Mouse (Mus musculus) stomach, embryonic 16.5 days (tissue): ENCODE results near the gene Ptprj. TPM values are rescaled to one million over a fixed set of nuclear protein-coding genes. Genes with fewer than 3 reads are reported as not detected.
A peak's percentile ranks its signal among the peaks of the same experiment; 100 is the strongest.

Experiments used
- ATAC-seq: fragments of 200-750 bp; cut with Nextera tagmentation; 2 replicates; pipeline ENCODE4 v1.8.0; 2017; ENCODE audit warnings: moderate number of reproducible peaks, moderate TSS enrichment; ENCODE audit not compliant: insufficient read depth, low FRiP score
- H3K27ac ChIP-seq: fragments of 300-500 bp; sonication (generic); 2 replicates; pipeline ENCODE4 v1.5.1; 2014; ENCODE audit warnings: low read length
- H3K27me3 ChIP-seq: fragments of 300-500 bp; sonication (generic); 2 replicates; pipeline ENCODE4 v1.6.1; 2014; ENCODE audit warnings: low read length, control low read depth, mixed read lengths; ENCODE audit not compliant: control insufficient read depth, insufficient read depth
- H3K36me3 ChIP-seq: fragments of 300-500 bp; sonication (generic); 2 replicates; pipeline ENCODE4 v1.6.1; 2014; ENCODE audit warnings: low read length; ENCODE audit not compliant: control insufficient read depth, insufficient read depth
- H3K4me1 ChIP-seq: fragments of 300-500 bp; sonication (generic); 2 replicates; pipeline ENCODE4 v1.6.1; 2014; ENCODE audit warnings: low read length, control low read depth, mixed read lengths; ENCODE audit not compliant: control insufficient read depth, insufficient read depth
- H3K4me2 ChIP-seq: fragments of 300-500 bp; sonication (generic); 2 replicates; pipeline ENCODE4 v1.6.1; 2014; ENCODE audit warnings: low read depth, low read length, mixed read lengths
- H3K4me3 ChIP-seq: fragments of 300-500 bp; sonication (generic); replicated peaks from 2 replicates; pipeline ENCODE4 v1.5.1; 2014; ENCODE audit warnings: mild to moderate bottlenecking, low read length
- H3K9ac ChIP-seq: fragments of 300-500 bp; sonication (generic); 2 replicates; pipeline ENCODE4 v1.6.1; 2014; ENCODE audit warnings: low read length
- H3K9me3 ChIP-seq: fragments of 300-500 bp; sonication (generic); replicated peaks from 2 replicates; pipeline ENCODE4 v1.6.1; 2016; ENCODE audit warnings: low read length, control low read depth; ENCODE audit not compliant: control insufficient read depth
- WGBS: fragments of 180-500 bp; shearing (Covaris S2); extraction: QIAGEN DNeasy Blood & Tissue Kit; methylation state at CpG from one replicate; pipeline ENCODE4 v1.1.7; 2014; 5-methylcytosine and 5-hydroxymethylcytosine counted together
- polyA plus RNA-seq: library from polyadenylated mRNA; unstranded; fragments of >200 nt; fragmentation: Nextera tagmentation; extraction: Ambion mirVana; gene quantifications from 2 replicates; pipeline ENCODE4 v1.2.1, GENCODE M21; 2015

Ptprj gene
- polyA plus RNA-seq, 1 experiment from 2014 or later, result 5.0 TPM

DNA sequence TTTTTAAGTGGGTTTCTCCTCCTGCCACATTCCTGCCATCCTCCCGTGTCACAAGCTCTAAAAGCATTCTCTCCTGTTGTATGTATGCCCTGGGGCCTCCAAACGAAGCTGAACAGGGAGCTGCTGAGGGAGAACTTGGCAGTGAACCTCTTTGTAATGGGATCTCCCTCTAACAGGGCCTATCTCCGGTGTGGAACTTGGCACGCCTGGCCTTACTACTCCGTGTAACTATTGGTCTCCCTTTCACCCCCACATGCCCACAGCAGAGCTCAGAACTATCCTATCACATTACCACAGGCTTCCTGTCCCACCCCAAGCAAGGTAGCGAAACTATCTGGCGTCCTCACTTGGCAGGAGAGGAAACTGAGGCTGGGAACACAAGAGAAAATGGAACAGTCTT is 14.4 kb downstream of the Ptprj start:
- H3K36me3 ChIP-seq, result no peaks in the 10 kb centered on the region
- no peak overlapping the region for H3K4me2 ChIP-seq
- WGBS, result 59% methylated on average over 7 of the region's 7 CpGs
- no peak overlapping the region for H3K9ac ChIP-seq
- no peak overlapping the region for H3K4me3 ChIP-seq
- no peak for ATAC-seq
- H3K4me1 ChIP-seq, result peaks cover 8% of the 10 kb centered on the region; the same call in 1 of the 2 replicates
- H3K27me3 ChIP-seq, result no peaks in the 10 kb centered on the region
- H3K27ac ChIP-seq, result no peak overlapping the region
- H3K9me3 ChIP-seq, result no peaks in the 10 kb centered on the region

DNA sequence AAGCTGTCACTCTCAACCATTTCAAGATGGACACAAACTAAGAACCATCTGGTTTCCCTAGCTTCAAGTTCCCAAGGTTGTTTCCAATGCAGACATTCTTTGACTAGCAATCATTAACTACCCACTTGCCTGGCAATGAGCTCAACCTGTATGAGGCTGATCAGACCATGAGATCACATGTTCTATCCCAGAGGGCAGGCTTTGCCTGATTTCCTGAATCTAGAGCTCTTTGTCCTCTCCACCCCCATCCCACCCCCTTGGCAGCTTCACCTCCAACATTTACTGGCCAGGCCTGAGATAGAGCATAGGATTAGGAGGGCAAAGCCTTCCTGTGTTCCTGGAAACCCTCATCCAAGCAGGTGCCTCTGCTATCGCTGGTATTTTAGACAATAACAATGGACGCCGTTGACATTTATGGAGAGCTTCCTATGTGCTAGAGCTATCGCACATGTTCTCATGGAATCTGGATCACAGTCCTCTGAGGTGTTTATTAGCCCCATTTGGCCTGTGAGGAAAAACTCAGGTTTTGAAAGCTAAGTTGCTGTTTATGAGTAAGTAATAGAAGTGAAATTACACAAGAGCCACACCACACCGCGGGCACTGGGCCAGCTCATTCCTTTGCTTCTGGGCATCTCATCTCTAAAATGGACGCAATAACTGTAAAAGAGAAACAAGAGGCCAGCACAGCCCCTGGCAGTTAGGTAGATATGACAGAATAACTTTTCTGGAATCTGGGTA is 15.1 kb downstream of the Ptprj start:
- H3K4me3 ChIP-seq, result no peak overlapping the region
- peaks cover 11% of the 10 kb centered on the region; the same call in 1 of the 2 replicates for H3K4me1 ChIP-seq
- no peak overlapping the region for H3K9ac ChIP-seq
- H3K9me3 ChIP-seq, result no peaks in the 10 kb centered on the region
- peak overlapping the region; percentile 11; the same call in 1 of the 2 replicates for H3K27ac ChIP-seq
- H3K4me2 ChIP-seq, result no peak overlapping the region
- 79% methylated on average over 7 of the region's 7 CpGs for WGBS
- H3K36me3 ChIP-seq, result no peaks in the 10 kb centered on the region
- no peaks in the 10 kb centered on the region for H3K27me3 ChIP-seq
- 0 out of 2 replicates have a peak, but pooled peaks have one; percentile 61 for ATAC-seq

DNA sequence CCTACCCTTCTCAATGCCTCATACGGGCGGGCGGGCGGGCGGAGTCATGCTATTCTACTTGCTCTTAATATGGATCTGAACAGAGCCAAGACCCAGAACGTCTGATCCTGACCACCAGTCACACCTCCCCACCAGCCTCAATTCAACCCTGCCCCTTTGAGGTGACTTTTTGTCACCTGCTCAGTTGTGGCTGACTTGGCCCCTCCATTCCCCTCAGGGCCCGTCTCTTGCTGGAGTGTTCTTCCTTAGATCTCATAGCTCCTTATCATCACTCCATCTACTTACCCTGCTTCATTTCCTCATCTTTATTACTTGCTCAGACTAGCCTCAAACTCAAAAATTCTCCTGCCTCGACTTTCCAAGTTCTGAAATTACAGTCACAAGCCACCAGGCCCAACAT is 15.9 kb downstream of the Ptprj start:
- no peak overlapping the region for H3K4me3 ChIP-seq
- H3K4me1 ChIP-seq, result peaks cover 19% of the 10 kb centered on the region
- H3K9me3 ChIP-seq, result no peaks in the 10 kb centered on the region
- no peak for ATAC-seq
- H3K4me2 ChIP-seq, result no peak overlapping the region
- no peak overlapping the region for H3K9ac ChIP-seq
- no peaks in the 10 kb centered on the region for H3K36me3 ChIP-seq
- no peaks in the 10 kb centered on the region for H3K27me3 ChIP-seq
- H3K27ac ChIP-seq, result no peak overlapping the region
- 81% methylated on average over 8 of the region's 8 CpGs for WGBS

DNA sequence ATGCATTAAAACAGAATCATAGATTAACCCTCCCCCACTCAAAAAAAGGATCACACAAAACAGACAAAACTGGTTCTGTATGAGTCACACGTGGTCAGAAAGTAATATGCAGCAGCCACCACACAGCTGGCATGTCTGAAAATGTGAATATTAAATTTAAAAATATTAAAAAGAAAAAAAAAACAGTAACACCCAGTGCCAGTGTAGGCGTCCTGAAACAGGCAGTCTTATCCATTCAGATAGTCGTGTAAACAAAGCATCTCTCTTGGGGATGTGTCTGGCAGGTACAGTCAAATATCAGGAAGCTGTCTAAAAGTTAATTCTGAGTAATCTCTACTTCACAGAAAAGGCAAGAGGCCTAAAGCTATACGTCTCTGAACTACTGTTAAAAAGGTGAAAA is 17.3 kb downstream of the Ptprj start:
- H3K4me3 ChIP-seq, result no peak overlapping the region
- H3K27me3 ChIP-seq, result no peaks in the 10 kb centered on the region
- ATAC-seq, result no peak
- no peaks in the 10 kb centered on the region for H3K36me3 ChIP-seq
- WGBS, result 54% methylated on average over 4 of the region's 4 CpGs
- H3K4me1 ChIP-seq, result peaks cover 19% of the 10 kb centered on the region
- H3K9me3 ChIP-seq, result no peaks in the 10 kb centered on the region
- no peak overlapping the region for H3K4me2 ChIP-seq
- H3K27ac ChIP-seq, result no peak overlapping the region
- H3K9ac ChIP-seq, result no peak overlapping the region

DNA sequence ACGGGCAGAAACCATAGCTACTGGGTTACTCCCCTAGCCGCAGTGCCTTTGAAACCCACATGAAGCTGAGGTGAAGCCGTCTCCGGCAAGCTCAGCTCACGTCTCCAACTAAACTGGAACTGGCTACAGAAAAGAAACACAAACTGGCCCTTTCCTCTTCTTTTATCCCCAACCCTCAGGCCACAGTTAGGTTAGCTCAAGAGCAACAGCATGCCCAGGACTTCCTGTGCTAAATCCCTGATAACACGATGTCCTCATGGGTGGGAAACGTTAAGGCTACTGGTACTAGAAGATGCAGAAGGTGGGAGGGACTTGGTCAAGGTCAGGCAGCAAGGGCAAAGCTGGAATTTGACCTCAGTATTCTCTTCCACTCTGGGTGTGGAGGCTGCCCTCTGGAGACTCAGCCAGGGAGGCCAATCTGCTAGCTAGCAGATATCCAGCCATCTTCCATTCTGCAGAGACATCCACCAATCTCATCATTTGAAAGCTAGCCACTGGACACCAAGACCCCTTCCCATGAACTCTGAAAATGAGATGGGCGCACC is 18.2 kb downstream of the Ptprj start:
- Histone ChIP-seq H3K4me2 (no peak overlapping the region), H3K27me3 (no peaks in the 10 kb centered on the region), H3K4me3 (no peak overlapping the region), H3K9me3 (no peaks in the 10 kb centered on the region), H3K4me1 (peaks cover 19% of the 10 kb centered on the region), H3K9ac (no peak overlapping the region), H3K36me3 (no peaks in the 10 kb centered on the region), H3K27ac (no peak overlapping the region)
- WGBS, result 68% methylated on average over 8 of the region's 8 CpGs
- no peak for ATAC-seq

DNA sequence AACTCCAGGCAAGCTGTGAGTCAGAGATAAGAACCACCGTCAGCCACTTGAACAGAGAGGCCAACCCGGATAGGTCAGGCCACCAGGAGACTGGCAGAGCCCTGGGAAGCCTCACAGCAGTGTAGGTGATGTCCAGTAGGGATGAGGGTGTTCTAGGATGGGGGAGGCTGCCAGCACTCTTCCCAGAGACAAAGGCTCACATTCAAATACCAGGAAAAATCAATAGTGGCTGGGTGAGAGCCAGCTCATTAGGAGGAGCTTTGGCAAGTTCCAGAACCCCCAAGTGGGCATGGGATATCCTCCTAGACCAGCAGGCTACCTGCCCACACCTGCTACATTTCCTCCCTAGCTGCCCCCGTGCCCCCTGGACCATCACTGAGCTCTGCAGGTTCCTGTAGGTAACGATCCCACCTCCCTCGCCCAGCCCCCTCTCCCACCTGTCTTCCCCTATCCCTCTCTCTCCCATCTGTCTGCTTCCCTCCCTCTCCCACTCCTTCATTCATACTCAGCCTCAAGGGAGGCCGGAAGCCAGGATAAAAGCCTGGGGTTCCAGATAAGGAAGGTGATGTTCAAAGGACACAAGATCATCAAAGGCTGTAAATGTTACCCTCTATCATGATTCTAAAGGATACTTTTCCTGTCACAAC is 20.1 kb downstream of the Ptprj start:
- no peaks in the 10 kb centered on the region for H3K27me3 ChIP-seq
- no peak overlapping the region; the same call in 1 of the 2 replicates for H3K27ac ChIP-seq
- no peaks in the 10 kb centered on the region for H3K9me3 ChIP-seq
- no peaks in the 10 kb centered on the region for H3K36me3 ChIP-seq
- WGBS, result 55% methylated on average over 6 of the region's 6 CpGs
- H3K4me1 ChIP-seq, result peaks cover 14% of the 10 kb centered on the region
- no peak overlapping the region for H3K4me3 ChIP-seq
- no peak overlapping the region for H3K4me2 ChIP-seq
- no peak overlapping the region for H3K9ac ChIP-seq
- ATAC-seq, result peak; percentile 78; the same call in 1 of the 2 replicates

DNA sequence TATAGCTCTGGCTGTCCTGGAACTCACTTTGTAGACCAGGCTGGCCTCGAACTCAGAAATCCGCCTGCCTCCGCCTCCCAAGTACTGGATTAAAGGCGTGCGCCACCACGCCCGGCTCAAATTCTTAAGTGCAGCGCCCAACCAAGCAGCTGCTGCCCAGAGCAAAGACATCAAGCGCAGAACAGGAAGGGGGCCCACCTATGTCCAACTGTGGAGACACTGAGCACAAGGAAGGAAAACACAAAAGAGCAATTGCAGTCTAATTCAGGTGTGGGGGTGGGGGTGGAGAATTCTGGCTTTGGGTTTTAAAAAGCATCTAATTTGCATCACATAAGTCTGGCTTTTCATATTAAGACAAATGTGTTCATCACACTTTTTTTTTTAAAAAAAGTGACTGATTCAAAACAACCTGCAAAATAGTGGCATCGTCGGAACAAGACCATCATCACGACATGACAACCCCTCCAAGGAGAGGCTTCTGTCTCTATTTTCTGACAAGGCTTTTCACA is 20.7 kb downstream of the Ptprj start:
- Histone ChIP-seq H3K9ac (no peak overlapping the region), H3K4me2 (no peak overlapping the region), H3K27me3 (no peaks in the 10 kb centered on the region), H3K4me1 (peaks cover 14% of the 10 kb centered on the region), H3K9me3 (no peaks in the 10 kb centered on the region), H3K4me3 (no peak overlapping the region), H3K27ac (no peak overlapping the region), H3K36me3 (no peaks in the 10 kb centered on the region)
- WGBS, result 83% methylated on average over 12 of the region's 12 CpGs
- ATAC-seq, result no peak

DNA sequence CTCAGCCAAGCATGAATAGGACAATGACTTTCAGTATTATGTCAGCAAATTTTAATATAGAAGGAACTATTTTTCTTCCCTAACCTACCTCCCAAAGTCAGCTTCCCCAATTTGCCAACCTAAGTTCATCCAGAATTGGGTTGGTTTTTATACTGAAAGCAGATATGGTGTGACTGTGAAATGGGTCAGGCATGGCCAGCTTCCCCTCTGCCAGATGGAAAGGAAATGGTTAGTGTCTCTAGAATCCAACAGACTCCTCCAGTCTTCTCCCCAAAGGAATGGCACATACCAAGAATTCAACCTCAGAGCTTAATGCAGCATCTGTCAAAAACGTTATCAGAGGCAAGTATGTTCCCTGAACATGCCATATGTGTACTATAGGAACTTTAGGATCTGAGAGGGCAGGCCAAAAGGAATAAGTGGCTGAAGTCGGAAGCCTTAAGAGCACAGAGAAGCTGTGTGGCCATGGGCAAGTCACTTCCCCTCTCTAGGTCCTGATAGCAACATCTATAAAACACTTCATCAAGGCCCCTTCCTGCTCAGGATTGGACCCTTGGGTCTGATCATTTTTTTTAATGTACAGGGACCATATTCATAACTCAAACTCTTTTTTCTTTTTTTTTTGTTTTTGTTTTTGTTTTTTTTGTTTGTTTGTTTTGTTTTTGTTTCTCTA is 21.3 kb downstream of the Ptprj start:
- Histone ChIP-seq H3K27ac (no peak overlapping the region), H3K4me1 (peaks cover 15% of the 10 kb centered on the region), H3K4me2 (no peak overlapping the region), H3K9ac (no peak overlapping the region), H3K4me3 (no peak overlapping the region), H3K36me3 (no peaks in the 10 kb centered on the region), H3K27me3 (no peaks in the 10 kb centered on the region), H3K9me3 (no peaks in the 10 kb centered on the region)
- WGBS, result 78% methylated on average over 2 of the region's 2 CpGs
- ATAC-seq, result no peak

DNA sequence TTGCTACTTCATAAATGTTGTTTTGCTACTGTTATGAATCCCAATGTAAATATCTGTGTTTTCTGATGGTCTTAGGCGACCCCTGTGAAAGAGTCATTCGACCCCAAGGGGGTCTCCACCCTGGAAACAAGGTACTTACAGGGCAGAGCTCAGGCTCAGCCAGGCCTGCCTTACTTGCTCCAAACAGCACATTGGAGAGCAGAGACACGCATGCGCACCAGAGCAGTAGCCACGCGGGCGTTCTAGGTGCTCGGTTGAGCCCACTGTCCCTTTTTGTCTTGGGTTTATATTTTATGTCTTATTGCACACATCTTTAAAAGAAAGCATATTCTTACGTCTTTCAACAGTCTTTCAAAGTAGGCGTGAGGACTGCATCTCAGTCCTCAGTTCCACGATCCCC is 22.1 kb downstream of the Ptprj start:
- H3K4me3 ChIP-seq, result no peak overlapping the region
- H3K27me3 ChIP-seq, result no peaks in the 10 kb centered on the region
- no peak overlapping the region for H3K9ac ChIP-seq
- H3K36me3 ChIP-seq, result no peaks in the 10 kb centered on the region
- ATAC-seq, result no peak
- H3K27ac ChIP-seq, result no peak overlapping the region
- no peaks in the 10 kb centered on the region for H3K9me3 ChIP-seq
- H3K4me2 ChIP-seq, result no peak overlapping the region
- WGBS, result 84% methylated on average over 11 of the region's 11 CpGs
- H3K4me1 ChIP-seq, result peaks cover 17% of the 10 kb centered on the region
